Mouse (Mus musculus): ENCODE data around the gene Tmem14c. TPM values are rescaled to one million over a fixed set of nuclear protein-coding genes. Genes with fewer than 3 reads are reported as not detected.

Tmem14c gene
- polyA plus RNA-seq (2015; fragmentation: Nextera tagmentation; extraction: Ambion mirVana), result 216 and 224 TPM in 2 replicates

DNA sequence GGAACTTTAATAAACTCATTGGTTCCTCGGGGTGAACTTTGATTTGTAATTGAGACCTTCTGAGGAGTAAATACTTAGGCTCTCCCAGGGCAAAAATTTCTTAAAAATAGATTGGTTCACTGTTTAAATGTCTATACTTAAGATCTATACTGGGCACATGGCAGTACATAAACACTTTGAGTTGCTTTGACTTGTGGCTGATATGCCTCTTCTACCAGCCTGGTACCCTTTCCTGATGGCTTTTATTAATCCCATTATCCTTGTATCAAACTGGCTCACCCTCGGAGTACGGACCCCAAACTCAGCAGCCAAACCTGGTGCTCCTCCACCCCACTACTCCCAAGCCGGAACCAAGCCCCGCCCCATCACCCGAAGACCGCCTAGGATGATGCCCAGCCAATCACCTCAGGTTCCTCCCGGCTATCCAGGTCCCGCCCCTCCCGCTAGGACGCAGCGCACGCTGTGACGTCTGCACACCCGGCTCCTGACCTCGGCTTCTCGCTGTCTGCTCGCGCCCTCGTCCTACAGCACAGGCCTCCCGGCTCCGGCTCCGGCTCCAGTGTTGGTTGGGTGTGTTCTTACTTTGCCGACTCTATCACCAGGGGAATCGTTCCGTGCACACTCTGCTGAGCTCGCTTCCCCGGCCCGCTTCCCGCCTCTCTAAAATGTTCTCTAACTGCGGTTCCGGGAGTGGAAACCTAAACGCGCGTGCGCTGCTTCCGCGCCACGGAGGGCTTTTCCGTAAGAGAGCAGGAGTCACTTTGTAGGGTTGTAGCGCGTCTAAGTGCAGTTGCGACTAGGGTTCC, at the start of gene Tmem14c:
TSS of gene Tmem14c (plus strand) at position 464 of the 806 bp plus-strand sequence.
- H3K4me2 ChIP-seq (replicated peaks; ENCODE audit: low read depth, low read length), result peak within 1 kb of the TSS; percentile 79
- no peaks in the 10 kb centered on the region for H3K27me3 ChIP-seq (ENCODE audit: insufficient read depth, low read length)
- WGBS, result under 1% methylated on average over 43 of the region's 43 CpGs
- H3K27ac ChIP-seq (ENCODE audit: low read length), result peak within 1 kb of the TSS; percentile 95
- no peaks in the 10 kb centered on the region for H3K9me3 ChIP-seq (ENCODE audit: low read length)
- peak within 1 kb of the TSS; percentile 81 for H3K4me3 ChIP-seq (ENCODE audit: low read length)
- H3K4me1 ChIP-seq (ENCODE audit: insufficient read depth, low read length), result peaks cover 14% of the 10 kb centered on the region
- peak; percentile 98 for ATAC-seq (ENCODE audit: low FRiP score, low TSS enrichment)
- peak within 1 kb of the TSS; percentile 85 for H3K9ac ChIP-seq (replicated peaks; ENCODE audit: low read length)
- H3K36me3 ChIP-seq (ENCODE audit: insufficient read depth, low read length), result peaks cover 40% of the 10 kb centered on the region

DNA sequence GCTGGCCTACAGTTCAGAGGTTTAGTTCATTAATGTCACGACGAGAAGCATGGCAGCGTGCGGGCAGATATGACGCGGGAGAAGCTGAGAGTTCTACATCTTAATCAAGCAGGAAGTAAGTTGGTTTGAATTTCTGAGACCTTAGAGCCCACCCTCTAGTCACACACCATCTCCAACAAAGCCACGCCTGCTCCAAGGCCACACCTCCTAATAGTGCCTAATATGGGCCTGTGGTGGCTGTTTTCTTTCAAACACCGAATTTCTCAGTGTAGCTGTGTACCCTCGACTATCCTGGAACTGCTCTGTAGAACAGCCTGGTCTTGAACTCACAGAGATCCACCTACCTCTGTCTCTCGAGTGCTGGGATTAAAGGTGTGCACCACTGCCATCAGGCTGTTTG, 48.5 kb upstream of the Tmem14c start:
- no peaks in the 10 kb centered on the region for H3K4me1 ChIP-seq (ENCODE audit: insufficient read depth, low read length)
- WGBS, result 92% methylated on average over 10 of the region's 10 CpGs
- no peaks in the 10 kb centered on the region for H3K9me3 ChIP-seq (ENCODE audit: low read length)
- H3K36me3 ChIP-seq (ENCODE audit: insufficient read depth, low read length), result no peaks in the 10 kb centered on the region
- H3K4me2 ChIP-seq (replicated peaks; ENCODE audit: low read depth, low read length), result no peak overlapping the region
- H3K4me3 ChIP-seq (ENCODE audit: low read length), result no peak overlapping the region
- H3K27ac ChIP-seq (ENCODE audit: low read length), result no peak overlapping the region
- H3K9ac ChIP-seq (replicated peaks; ENCODE audit: low read length), result no peak overlapping the region
- ATAC-seq (ENCODE audit: low FRiP score, low TSS enrichment), result no peak
- no peaks in the 10 kb centered on the region for H3K27me3 ChIP-seq (ENCODE audit: insufficient read depth, low read length)

GRCm38 (mm10) chr13:40968564-40968963, 47.5 kb upstream of the Tmem14c start:
- no peak for ATAC-seq (ENCODE audit: low FRiP score, low TSS enrichment)
- no peak overlapping the region for H3K9ac ChIP-seq (replicated peaks; ENCODE audit: low read length)
- H3K4me2 ChIP-seq (replicated peaks; ENCODE audit: low read depth, low read length), result no peak overlapping the region
- H3K27me3 ChIP-seq (ENCODE audit: insufficient read depth, low read length), result no peaks in the 10 kb centered on the region
- no peaks in the 10 kb centered on the region for H3K36me3 ChIP-seq (ENCODE audit: insufficient read depth, low read length)
- H3K4me1 ChIP-seq (ENCODE audit: insufficient read depth, low read length), result no peaks in the 10 kb centered on the region
- no peak overlapping the region for H3K27ac ChIP-seq (ENCODE audit: low read length)
- WGBS, result 49% methylated on average over 5 of the region's 5 CpGs
- H3K9me3 ChIP-seq (ENCODE audit: low read length), result no peaks in the 10 kb centered on the region
- no peak overlapping the region for H3K4me3 ChIP-seq (ENCODE audit: low read length)

DNA sequence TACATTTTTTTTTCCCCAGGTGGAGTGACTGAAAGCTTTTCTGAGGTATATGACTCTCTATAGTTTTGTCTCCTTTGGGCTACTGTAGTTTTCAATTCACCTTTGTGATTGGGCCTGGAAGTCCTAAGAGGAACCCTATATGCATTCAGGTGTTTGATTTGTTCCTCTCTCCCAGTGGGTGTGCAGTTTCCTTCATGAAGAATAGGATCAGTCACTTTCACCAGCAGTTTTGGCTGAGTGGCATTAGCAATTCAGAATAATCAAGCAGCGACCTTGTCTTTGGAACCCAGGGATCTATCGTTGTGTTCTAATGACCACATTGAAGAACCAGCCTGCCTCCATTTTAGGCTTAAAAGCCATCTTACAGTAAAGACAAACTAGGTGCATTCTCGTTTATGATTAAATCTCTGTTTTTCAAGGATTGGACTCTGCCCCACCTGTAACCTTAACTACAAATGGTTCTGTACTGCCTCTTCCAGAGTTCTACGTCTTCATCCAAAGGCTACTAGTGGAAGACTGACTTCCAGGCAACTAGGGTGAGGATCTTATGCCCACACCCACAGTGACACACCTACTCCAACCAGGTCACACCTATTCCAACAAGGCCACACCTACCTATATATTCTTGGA, 46.2 kb upstream of the Tmem14c start:
- H3K4me2 ChIP-seq (replicated peaks; ENCODE audit: low read depth, low read length), result no peak overlapping the region
- no peaks in the 10 kb centered on the region for H3K36me3 ChIP-seq (ENCODE audit: insufficient read depth, low read length)
- no peaks in the 10 kb centered on the region for H3K4me1 ChIP-seq (ENCODE audit: insufficient read depth, low read length)
- no peak overlapping the region for H3K9ac ChIP-seq (replicated peaks; ENCODE audit: low read length)
- WGBS, result 85% methylated on average over 4 of the region's 4 CpGs
- H3K27me3 ChIP-seq (ENCODE audit: insufficient read depth, low read length), result no peaks in the 10 kb centered on the region
- no peaks in the 10 kb centered on the region for H3K9me3 ChIP-seq (ENCODE audit: low read length)
- no peak overlapping the region for H3K27ac ChIP-seq (ENCODE audit: low read length)
- no peak overlapping the region for H3K4me3 ChIP-seq (ENCODE audit: low read length)
- ATAC-seq (ENCODE audit: low FRiP score, low TSS enrichment), result no peak

DNA sequence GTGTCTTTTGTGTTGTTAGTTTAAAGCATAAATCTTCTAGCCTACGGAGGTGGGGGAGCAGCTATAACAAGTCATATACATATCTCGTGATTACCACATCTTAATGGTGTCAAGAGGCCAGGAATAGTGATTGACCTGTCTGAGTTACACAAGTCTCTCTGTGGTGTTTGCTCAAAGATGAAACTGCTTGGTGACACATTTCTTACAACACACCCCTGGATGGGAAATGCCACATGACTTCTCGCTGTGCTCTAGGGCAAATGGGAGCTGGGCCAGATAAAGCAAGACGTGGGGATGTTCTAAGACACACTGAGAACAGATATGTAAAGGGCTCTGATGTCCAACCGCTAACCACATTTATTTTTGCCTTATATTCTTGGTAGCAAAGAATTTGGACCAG, 44.8 kb upstream of the Tmem14c start:
- H3K9me3 ChIP-seq (ENCODE audit: low read length), result no peaks in the 10 kb centered on the region
- H3K36me3 ChIP-seq (ENCODE audit: insufficient read depth, low read length), result no peaks in the 10 kb centered on the region
- H3K4me3 ChIP-seq (ENCODE audit: low read length), result no peak overlapping the region
- no peak for ATAC-seq (ENCODE audit: low FRiP score, low TSS enrichment)
- H3K4me1 ChIP-seq (ENCODE audit: insufficient read depth, low read length), result no peaks in the 10 kb centered on the region
- H3K27me3 ChIP-seq (ENCODE audit: insufficient read depth, low read length), result no peaks in the 10 kb centered on the region
- H3K4me2 ChIP-seq (replicated peaks; ENCODE audit: low read depth, low read length), result no peak overlapping the region
- no peak overlapping the region for H3K27ac ChIP-seq (ENCODE audit: low read length)
- WGBS, result 83% methylated on average over 5 of the region's 5 CpGs
- H3K9ac ChIP-seq (replicated peaks; ENCODE audit: low read length), result no peak overlapping the region

DNA sequence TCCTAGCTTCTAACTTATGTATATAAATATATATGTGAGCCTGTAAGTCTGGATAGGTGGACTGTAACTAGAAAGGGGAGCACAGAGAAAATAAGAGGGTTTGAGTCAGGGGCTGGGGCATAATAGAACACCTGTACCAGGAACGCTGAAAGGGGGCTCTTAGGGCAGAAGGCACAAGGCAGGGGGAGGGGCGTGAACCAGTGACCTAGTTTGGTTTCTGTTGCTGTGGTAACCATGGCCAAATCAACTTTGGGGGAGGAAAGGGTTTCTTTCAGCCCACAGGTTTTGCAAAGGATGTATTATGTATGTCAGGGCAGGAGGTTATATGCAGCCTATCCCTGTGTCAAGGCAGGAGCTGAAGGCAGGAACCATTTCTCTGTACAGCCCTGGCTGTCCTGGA, 44.3 kb upstream of the Tmem14c start:
- no peak for ATAC-seq (ENCODE audit: low FRiP score, low TSS enrichment)
- no peak overlapping the region for H3K4me2 ChIP-seq (replicated peaks; ENCODE audit: low read depth, low read length)
- H3K9ac ChIP-seq (replicated peaks; ENCODE audit: low read length), result no peak overlapping the region
- no peaks in the 10 kb centered on the region for H3K36me3 ChIP-seq (ENCODE audit: insufficient read depth, low read length)
- H3K27ac ChIP-seq (ENCODE audit: low read length), result no peak overlapping the region
- no peak overlapping the region for H3K4me3 ChIP-seq (ENCODE audit: low read length)
- no peaks in the 10 kb centered on the region for H3K4me1 ChIP-seq (ENCODE audit: insufficient read depth, low read length)
- WGBS, result 84% methylated on average over 2 of the region's 2 CpGs
- H3K27me3 ChIP-seq (ENCODE audit: insufficient read depth, low read length), result no peaks in the 10 kb centered on the region
- H3K9me3 ChIP-seq (ENCODE audit: low read length), result no peaks in the 10 kb centered on the region

- Histone ChIP-seq H3K4me3 (ENCODE audit: low read length) (no peak overlapping the region), H3K9me3 (ENCODE audit: low read length) (no peaks in the 10 kb centered on the region), H3K4me1 (ENCODE audit: insufficient read depth, low read length) (no peaks in the 10 kb centered on the region), H3K27ac (ENCODE audit: low read length) (no peak overlapping the region), H3K36me3 (ENCODE audit: insufficient read depth, low read length) (no peaks in the 10 kb centered on the region), H3K4me2 (replicated peaks; ENCODE audit: low read depth, low read length) (no peak overlapping the region), H3K27me3 (ENCODE audit: insufficient read depth, low read length) (no peaks in the 10 kb centered on the region), H3K9ac (replicated peaks; ENCODE audit: low read length) (no peak overlapping the region)
- WGBS, result 78% methylated on average over 5 of the region's 5 CpGs
- no peak for ATAC-seq (ENCODE audit: low FRiP score, low TSS enrichment)
Observed at GRCm38 (mm10) chr13:40972976-40973375, 43.1 kb upstream of the Tmem14c start.

GRCm38 (mm10) chr13:40977609-40978008, 38.5 kb upstream of the Tmem14c start:
- H3K27me3 ChIP-seq (ENCODE audit: insufficient read depth, low read length), result no peaks in the 10 kb centered on the region
- H3K27ac ChIP-seq (ENCODE audit: low read length), result no peak overlapping the region
- no peak for ATAC-seq (ENCODE audit: low FRiP score, low TSS enrichment)
- no peak overlapping the region for H3K9ac ChIP-seq (replicated peaks; ENCODE audit: low read length)
- H3K4me3 ChIP-seq (ENCODE audit: low read length), result no peak overlapping the region
- H3K4me1 ChIP-seq (ENCODE audit: insufficient read depth, low read length), result no peaks in the 10 kb centered on the region
- WGBS, result 26% methylated on average over 7 of the region's 7 CpGs
- H3K36me3 ChIP-seq (ENCODE audit: insufficient read depth, low read length), result no peaks in the 10 kb centered on the region
- no peak overlapping the region for H3K4me2 ChIP-seq (replicated peaks; ENCODE audit: low read depth, low read length)
- H3K9me3 ChIP-seq (ENCODE audit: low read length), result no peaks in the 10 kb centered on the region

GRCm38 (mm10) chr13:40978652-40979051, 37.4 kb upstream of the Tmem14c start:
- Histone ChIP-seq H3K4me3 (ENCODE audit: low read length) (no peak overlapping the region), H3K4me2 (replicated peaks; ENCODE audit: low read depth, low read length) (no peak overlapping the region), H3K27ac (ENCODE audit: low read length) (no peak overlapping the region; the same call in 1 of the 2 replicates), H3K36me3 (ENCODE audit: insufficient read depth, low read length) (no peaks in the 10 kb centered on the region), H3K9me3 (ENCODE audit: low read length) (no peaks in the 10 kb centered on the region), H3K9ac (replicated peaks; ENCODE audit: low read length) (no peak overlapping the region), H3K4me1 (ENCODE audit: insufficient read depth, low read length) (no peaks in the 10 kb centered on the region), H3K27me3 (ENCODE audit: insufficient read depth, low read length) (no peaks in the 10 kb centered on the region)
- 74% methylated on average over 4 of the region's 4 CpGs for WGBS
- 0 out of 2 replicates have a peak, but pooled peaks have one; percentile 51 for ATAC-seq (ENCODE audit: low FRiP score, low TSS enrichment)

DNA sequence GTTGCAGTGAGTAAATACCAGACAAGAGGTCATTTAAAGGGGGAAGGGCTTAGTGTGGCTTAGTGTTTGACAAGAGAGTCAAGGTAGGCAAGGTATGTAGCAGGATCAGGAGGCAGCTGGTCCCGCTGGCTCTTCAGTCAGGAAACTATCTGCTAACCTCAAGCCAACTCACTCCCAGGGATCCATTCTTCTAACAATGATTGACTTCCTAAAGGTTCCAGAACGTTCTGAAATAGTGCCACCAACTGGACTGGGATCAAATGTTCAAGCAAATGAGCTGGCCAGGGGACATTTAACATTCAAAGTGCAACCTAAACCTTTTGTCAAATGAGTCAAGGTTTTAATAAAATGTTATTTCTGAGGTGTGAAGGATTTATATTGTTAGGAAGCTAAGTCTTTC, 36.8 kb upstream of the Tmem14c start:
- 42% methylated on average over 2 of the region's 2 CpGs for WGBS
- peak overlapping the region; percentile 21; the same call in 1 of the 2 replicates for H3K27ac ChIP-seq (ENCODE audit: low read length)
- ATAC-seq (ENCODE audit: low FRiP score, low TSS enrichment), result no peak

More for the DNA sequence above, 36.8 kb upstream of the Tmem14c start:
- Histone ChIP-seq H3K9me3 (ENCODE audit: low read length) (no peaks in the 10 kb centered on the region), H3K27me3 (ENCODE audit: insufficient read depth, low read length) (no peaks in the 10 kb centered on the region), H3K4me1 (ENCODE audit: insufficient read depth, low read length) (no peaks in the 10 kb centered on the region), H3K4me3 (ENCODE audit: low read length) (no peak overlapping the region), H3K9ac (replicated peaks; ENCODE audit: low read length) (no peak overlapping the region), H3K4me2 (replicated peaks; ENCODE audit: low read depth, low read length) (no peak overlapping the region), H3K36me3 (ENCODE audit: insufficient read depth, low read length) (no peaks in the 10 kb centered on the region)
